Mouse (Mus musculus) MEL (cell line): ENCODE results near the gene Rnf220.
A peak's percentile ranks its signal among the peaks of the same experiment; 100 is the strongest.

Experiments used
- BHLHE40 ChIP-seq: IDR thresholded peaks from 2 replicates; pipeline ENCODE4 v1.6.1; 2012; ENCODE audit warnings: low read depth, mild to moderate bottlenecking, inconsistent platforms, low read length, improper control_type of control experiment, borderline replicate concordance
- CTCF ChIP-seq, 3 experiments: IDR thresholded peaks in 2 of 3; conservative IDR thresholded peaks in 1 of 3; 2 replicates each; pipeline ENCODE4 v1.5.1; 2011 to 2012; ENCODE audit warnings: low read length in 3 of 3, low read depth in 2 of 3, mild to moderate bottlenecking in 2 of 3, improper control_type of control experiment in 1 of 3, inconsistent platforms in 1 of 3, mixed read lengths in 1 of 3, moderate library complexity in 1 of 3; ENCODE audit not compliant: control insufficient read depth in 1 of 3, insufficient read depth in 1 of 3, poor library complexity in 1 of 3, severe bottlenecking in 1 of 3
- EP300 ChIP-seq, 2 experiments: IDR thresholded peaks; 2 replicates each; pipeline ENCODE4 v1.6.1; 2011; ENCODE audit warnings: improper control_type of control experiment in 2 of 2, low read length in 2 of 2, low read depth in 1 of 2, mild to moderate bottlenecking in 1 of 2
- HCFC1 ChIP-seq: IDR thresholded peaks from 2 replicates; pipeline ENCODE4 v1.6.1; 2012; ENCODE audit warnings: low read depth, mild to moderate bottlenecking, inconsistent platforms, low read length, improper control_type of control experiment, moderate library complexity
- JUND ChIP-seq: IDR thresholded peaks from 2 replicates; pipeline ENCODE4 v1.6.1; 2011; ENCODE audit warnings: low read depth, mild to moderate bottlenecking, improper control_type of control experiment, low read length
- MAX ChIP-seq: IDR thresholded peaks from 2 replicates; pipeline ENCODE4 v1.6.1; 2011; ENCODE audit warnings: low read length, improper control_type of control experiment
- POLR2A ChIP-seq, 2 experiments: IDR thresholded peaks; 2 replicates each; pipeline ENCODE4 v1.6.1; 2011 to 2012; ENCODE audit warnings: low read length in 2 of 2, mild to moderate bottlenecking in 2 of 2, control low read depth in 1 of 2, improper control_type of control experiment in 1 of 2, low read depth in 1 of 2, moderate library complexity in 1 of 2; ENCODE audit not compliant: control insufficient read depth in 1 of 2, insufficient read depth in 1 of 2, poor library complexity in 1 of 2
- POLR2AphosphoS5 ChIP-seq: IDR thresholded peaks from 2 replicates; pipeline ENCODE4 v1.6.1; 2012; ENCODE audit warnings: low read depth, borderline replicate concordance, mild to moderate bottlenecking, inconsistent platforms, low read length, moderate library complexity, mixed read lengths
- SIN3A ChIP-seq: IDR thresholded peaks from 2 replicates; pipeline ENCODE4 v1.6.1; 2012; ENCODE audit warnings: low read length, improper control_type of control experiment, inconsistent platforms
- TCF12 ChIP-seq: IDR thresholded peaks from 2 replicates; pipeline ENCODE4 v1.6.1; 2014; ENCODE audit warnings: low read depth, mild to moderate bottlenecking, inconsistent platforms, low read length, improper control_type of control experiment, moderate library complexity
- USF2 ChIP-seq, 2 experiments: IDR thresholded peaks; 2 replicates each; pipeline ENCODE4 v1.6.1; 2011 to 2012; ENCODE audit warnings: improper control_type of control experiment in 2 of 2, low read length in 2 of 2, borderline replicate concordance in 1 of 2, inconsistent platforms in 1 of 2, low read depth in 1 of 2, mild to moderate bottlenecking in 1 of 2; ENCODE audit not compliant: insufficient read depth in 1 of 2

DNA sequence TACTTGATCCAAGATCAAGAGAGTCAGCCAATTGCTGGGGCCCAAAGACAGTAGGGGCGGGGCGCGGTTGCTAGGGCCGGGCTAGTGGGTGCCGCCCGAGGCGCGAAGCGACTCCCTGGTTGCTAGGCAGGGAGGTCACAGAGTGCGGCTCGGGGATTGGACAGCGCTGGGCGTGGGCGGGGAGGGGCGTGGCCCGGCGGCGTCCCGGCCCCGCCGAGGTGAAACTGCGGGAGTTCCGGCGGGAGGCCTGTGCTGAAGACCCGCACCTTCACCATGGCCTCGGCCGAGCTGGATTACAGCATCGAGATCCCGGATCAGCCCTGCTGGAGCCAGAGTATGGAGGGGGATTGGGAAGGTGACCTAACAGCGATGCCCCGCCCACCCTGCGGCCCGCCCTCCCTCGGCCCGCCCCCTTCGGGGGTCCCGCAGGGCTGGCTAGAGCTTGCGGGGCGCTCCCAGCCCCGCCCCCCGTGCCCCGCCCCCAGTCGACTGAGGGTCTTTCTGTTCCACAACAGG is 245.0 kb downstream of the Rnf220 start, which contains the start of the genes Tmem53 and Armh1:
- TF ChIP-seq MAX, result no peak
- TF ChIP-seq CTCF (IDR thresholded peaks at IDR 0.05 in 2 of 3, conservative IDR thresholded peaks at IDR 0.05 in 1 of 3; ENCODE audit: control insufficient read depth in 1 of 3, insufficient read depth in 1 of 3, low read depth in 2 of 3, low read length in 3 of 3, poor library complexity in 1 of 3, severe bottlenecking in 1 of 3), result no peak
- no peak for TF ChIP-seq BHLHE40
- TF ChIP-seq HCFC1, result no peak
- TF ChIP-seq POLR2AphosphoS5, result no peak
- TF ChIP-seq USF2 (IDR thresholded peaks at IDR 0.05; ENCODE audit: borderline replicate concordance in 1 of 2, insufficient read depth in 1 of 2, low read depth in 1 of 2, low read length in 2 of 2), result no peak
- TF ChIP-seq TCF12, result no peak
- TF ChIP-seq EP300 (IDR thresholded peaks at IDR 0.05; ENCODE audit: low read depth in 1 of 2, low read length in 2 of 2), result no peak
- no peak for TF ChIP-seq JUND
- peak; percentile 67 for TF ChIP-seq SIN3A
- TF ChIP-seq POLR2A (IDR thresholded peaks at IDR 0.05; ENCODE audit: control insufficient read depth in 1 of 2, insufficient read depth in 1 of 2, low read depth in 1 of 2, low read length in 2 of 2, poor library complexity in 1 of 2), result no peak
